Mouse (Mus musculus) CH12.LX (cell line): ENCODE results near the gene Olfr606.

ENCODE experiments used
- CHD1 ChIP-seq: IDR thresholded peaks from 2 replicates; pipeline ENCODE4 v1.6.1; 2012; ENCODE audit warnings: low read depth, low read length, improper control_type of control experiment, inconsistent platforms
- CTCF ChIP-seq, 2 experiments: IDR thresholded peaks in 1 of 2; conservative IDR thresholded peaks in 1 of 2; 2 replicates each; pipeline ENCODE4 v1.5.1; 2011 to 2012; ENCODE audit warnings: low read depth in 2 of 2, low read length in 2 of 2, improper control_type of control experiment in 1 of 2, inconsistent platforms in 1 of 2, mild to moderate bottlenecking in 1 of 2, moderate library complexity in 1 of 2
- E2F4 ChIP-seq: IDR thresholded peaks from 2 replicates; pipeline ENCODE4 v1.6.1; 2011; ENCODE audit warnings: low read depth, low read length, improper control_type of control experiment; ENCODE audit not compliant: insufficient replicate concordance
- EP300 ChIP-seq: IDR thresholded peaks from 2 replicates; pipeline ENCODE4 v1.6.1; 2011; ENCODE audit warnings: low read length, improper control_type of control experiment
- MAZ ChIP-seq: IDR thresholded peaks from 2 replicates; pipeline ENCODE4 v1.6.1; 2012; ENCODE audit warnings: low read depth, mild to moderate bottlenecking, inconsistent platforms, low read length, improper control_type of control experiment, moderate library complexity
- MXI1 ChIP-seq: IDR thresholded peaks from 2 replicates; pipeline ENCODE4 v1.6.1; 2011; ENCODE audit warnings: mild to moderate bottlenecking, low read depth, low read length, improper control_type of control experiment
- RCOR1 ChIP-seq: conservative IDR thresholded peaks from 2 replicates; pipeline ENCODE4 v1.6.1; 2012; ENCODE audit warnings: low read depth, mild to moderate bottlenecking, inconsistent platforms, low read length, improper control_type of control experiment
- UBTF ChIP-seq: IDR thresholded peaks from 2 replicates; pipeline ENCODE4 v1.6.1; 2012; ENCODE audit warnings: low read depth, mild to moderate bottlenecking, inconsistent platforms, low read length, improper control_type of control experiment, moderate library complexity
- ZNF384 ChIP-seq: IDR thresholded peaks from 2 replicates; pipeline ENCODE4 v1.6.1; 2012; ENCODE audit warnings: low read depth, low read length, improper control_type of control experiment, inconsistent platforms

DNA sequence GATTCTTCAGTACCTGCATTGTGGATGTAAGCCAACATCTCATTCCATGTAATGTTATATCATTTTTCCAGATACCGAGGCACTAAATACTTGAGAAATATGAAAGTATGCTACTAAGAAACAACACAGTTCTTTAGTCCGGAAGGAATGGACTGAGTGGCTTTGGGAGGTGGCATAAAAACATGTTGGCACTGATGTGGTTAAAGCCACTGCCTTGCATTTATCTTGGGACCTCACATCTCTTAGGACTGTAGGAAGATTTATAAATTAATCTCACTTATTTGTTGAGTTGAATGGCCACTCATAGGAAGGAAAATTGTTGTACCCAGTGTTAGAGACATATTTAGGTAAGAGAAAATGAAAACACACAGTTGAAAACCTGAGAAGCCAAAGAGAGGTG lies at the start of gene Olfr606:
- TF ChIP-seq CHD1 (no peak), ZNF384 (no peak), RCOR1 (no peak), MXI1 (no peak), CTCF (conservative IDR thresholded peaks at IDR 0.05 in 1 of 2, IDR thresholded peaks at IDR 0.05 in 1 of 2; ENCODE audit: low read depth in 2 of 2, low read length in 2 of 2) (no peak), UBTF (no peak), MAZ (no peak), EP300 (no peak), E2F4 (no peak)
